Comparison of ENCODE assay signal across 17 mouse cellular contexts in genomic region chr14:11664302-11664701, GRCm38 (mm10).
A peak's percentile ranks its signal among the peaks of the same experiment; 100 is the strongest.
DNase-seq lines count a peak whose midpoint lies in the region; ATAC-seq and TF ChIP-seq lines count a peak whose summit lies in the region.
"Had no signal": no experiment of that assay in that cellular context is flagged by ENCODE, and none has a peak within 500 bp of the region (broad histone marks: within the 10 kb centered on the region; RNA-seq: fewer than 3 reads in every experiment).

No protein-coding gene starts in this region.

- H3K36me3 ChIP-seq in forebrain, embryonic 10.5 days (replicated peaks), result no peaks in the 10 kb centered on the region
- H3K36me3 ChIP-seq in forebrain, embryonic 13.5 days (ENCODE audit: poor library complexity, severe bottlenecking), result no peaks in the 10 kb centered on the region
- no peaks in the 10 kb centered on the region for H3K36me3 ChIP-seq in C2C12 (ENCODE audit: control insufficient read depth, insufficient read depth)
- no peaks in the 10 kb centered on the region for H3K36me3 ChIP-seq in limb, embryonic 14.5 days (ENCODE audit: control insufficient read depth, insufficient read depth, low read length)
- H3K36me3 ChIP-seq: embryonic facial prominence, embryonic 12.5 days; forebrain, embryonic 15.5 days; liver, embryonic 15.5 days had no signal

- peaks cover 56% of the 10 kb centered on the region for H3K4me1 ChIP-seq in forebrain, embryonic 10.5 days
- H3K4me1 ChIP-seq in forebrain, embryonic 13.5 days, result peaks cover 18% of the 10 kb centered on the region
- H3K4me1 ChIP-seq in limb, embryonic 14.5 days (ENCODE audit: control insufficient read depth, insufficient read depth, low read length), result peaks cover 23% of the 10 kb centered on the region
- H3K4me1 ChIP-seq: liver, embryonic 15.5 days had no signal

- no peak for TF ChIP-seq POLR2A in limb, embryonic 14.5 days (IDR thresholded peaks at IDR 0.05; ENCODE audit: borderline replicate concordance, extremely low read depth, insufficient read depth, insufficient read length)

- H3K4me3 ChIP-seq in forebrain, embryonic 10.5 days, result no peak overlapping the region
- H3K4me3 ChIP-seq in forebrain, embryonic 13.5 days, result no peak overlapping the region
- no peak overlapping the region for H3K4me3 ChIP-seq in C2C12 (ENCODE audit: insufficient read depth, poor library complexity, severe bottlenecking)
- no peak overlapping the region for H3K4me3 ChIP-seq in limb, embryonic 14.5 days (replicated peaks; ENCODE audit: low read length)
- H3K4me3 ChIP-seq: embryonic facial prominence, embryonic 12.5 days; forebrain, embryonic 15.5 days; liver, embryonic 15.5 days had no signal

- H3K79me2 ChIP-seq in C2C12 (ENCODE audit: control insufficient read depth, insufficient read depth), result no peaks in the 10 kb centered on the region

- H3K9ac ChIP-seq in forebrain, embryonic 13.5 days, result no peak overlapping the region
- no peak overlapping the region for H3K9ac ChIP-seq in limb, embryonic 14.5 days (ENCODE audit: low read depth, low read length, severe bottlenecking)
- H3K9ac ChIP-seq: embryonic facial prominence, embryonic 12.5 days; forebrain, embryonic 15.5 days; liver, embryonic 15.5 days had no signal

- no peaks in the 10 kb centered on the region for H3K9me3 ChIP-seq in forebrain, embryonic 10.5 days
- H3K9me3 ChIP-seq in forebrain, embryonic 13.5 days (replicated peaks), result no peaks in the 10 kb centered on the region
- H3K9me3 ChIP-seq in limb, embryonic 14.5 days (ENCODE audit: control insufficient read depth, low read length), result no peaks in the 10 kb centered on the region
- H3K9me3 ChIP-seq: embryonic facial prominence, embryonic 12.5 days; forebrain, embryonic 15.5 days; liver, embryonic 15.5 days had no signal

- ATAC-seq in forebrain, embryonic 13.5 days, result no peak
- peak; percentile 54; the same call in 1 of the 2 replicates for ATAC-seq in limb, embryonic 14.5 days (ENCODE audit: low FRiP score, low read depth)
- ATAC-seq in erythroid progenitor cell, adult 5-6 weeks (replicated peaks; ENCODE audit: low FRiP score, poor library complexity, severe bottlenecking), result no peak
- ATAC-seq: forebrain, embryonic 15.5 days had no signal

- H3K27me3 ChIP-seq in forebrain, embryonic 10.5 days (ENCODE audit: poor library complexity, severe bottlenecking), result peaks cover 50% of the 10 kb centered on the region
- H3K27me3 ChIP-seq in forebrain, embryonic 13.5 days, result 0 out of 2 replicates have a peak, but pooled peaks cover 6% of the 10 kb centered on the region
- H3K27me3 ChIP-seq in C2C12 (ENCODE audit: control insufficient read depth, insufficient read depth, insufficient read length), result no peaks in the 10 kb centered on the region
- H3K27me3 ChIP-seq in limb, embryonic 14.5 days (ENCODE audit: control insufficient read depth, insufficient read depth, low read length), result no peaks in the 10 kb centered on the region
- H3K27me3 ChIP-seq: embryonic facial prominence, embryonic 12.5 days; forebrain, embryonic 15.5 days; liver, embryonic 15.5 days had no signal

- peak; percentile 29 for DNase-seq in forebrain, embryonic 10.5 days (ENCODE audit: extremely low spot score, low spot score)
- peak; percentile 55 for DNase-seq in forelimb bud, embryonic 11.5 days (ENCODE audit: low read depth, low spot score)
- DNase-seq in limb, embryonic 14.5 days (ENCODE audit: low spot score), result peak; percentile 40
- no peak for DNase-seq in MN1 (ENCODE audit: low spot score)
- no peak for DNase-seq in urinary bladder, adult 18-20 months (ENCODE audit: low spot score in 2 of 2)
- DNase-seq: adrenal gland, postnatal 36 days; cerebellum, adult 11-12 months; kidney, adult 18-20 months; lung, postnatal 4 days; right cerebral cortex, adult 18-20 months; thymus, postnatal 14 days had no signal

- no peak for TF ChIP-seq CTCF in C2C12 (IDR thresholded peaks at IDR 0.05; ENCODE audit: control insufficient read depth, insufficient read depth, insufficient read length)

- peaks cover 7% of the 10 kb centered on the region for H3K79me3 ChIP-seq in C2C12 (ENCODE audit: low read depth)

- no peak overlapping the region for H3ac ChIP-seq in C2C12 (ENCODE audit: control insufficient read depth, insufficient read length, low read depth)

- no peak overlapping the region for H3K4me2 ChIP-seq in forebrain, embryonic 13.5 days
- H3K4me2 ChIP-seq in limb, embryonic 14.5 days (replicated peaks; ENCODE audit: low read depth, low read length, severe bottlenecking), result no peak overlapping the region
- H3K4me2 ChIP-seq: embryonic facial prominence, embryonic 12.5 days; forebrain, embryonic 15.5 days; liver, embryonic 15.5 days had no signal

- WGBS in forebrain, embryonic 10.5 days, result 10% methylated on average over 9 of the region's 9 CpGs
- 26% methylated on average over 9 of the region's 9 CpGs for WGBS in forebrain, embryonic 13.5 days
- 17% methylated on average over 9 of the region's 9 CpGs for WGBS in limb, embryonic 14.5 days

- H3K27ac ChIP-seq in forebrain, embryonic 10.5 days, result no peak overlapping the region
- no peak overlapping the region for H3K27ac ChIP-seq in forebrain, embryonic 13.5 days
- H3K27ac ChIP-seq in limb, embryonic 14.5 days (replicated peaks; ENCODE audit: low read depth, low read length), result no peak overlapping the region
- H3K27ac ChIP-seq: embryonic facial prominence, embryonic 12.5 days; forebrain, embryonic 15.5 days; liver, embryonic 15.5 days had no signal

TF ChIP-seq in C2C12, 6 proteins besides CTCF, POLR2A, EP300 and RAD21:
- TF ChIP-seq USF1 (IDR thresholded peaks at IDR 0.05; ENCODE audit: low read depth) (no peak), MYOD1 (IDR thresholded peaks at IDR 0.05; ENCODE audit: control insufficient read depth, insufficient read length, low read depth) (peak; percentile 53), MAX (IDR thresholded peaks at IDR 0.05) (no peak), FOSL1 (IDR thresholded peaks at IDR 0.05; ENCODE audit: insufficient read depth, low read length, poor library complexity, severe bottlenecking) (no peak)

Comparison
In these comparisons a context has a peak if more than half of its experiments do, and no peak if none do; other contexts are left out.
1. DNase-seq: peak in forebrain, embryonic 10.5 days (single experiment), forelimb bud, embryonic 11.5 days (single experiment) and limb, embryonic 14.5 days (single experiment); none in MN1 (single experiment) and urinary bladder, adult 18-20 months (0 of 2).